Mouse (Mus musculus) retina, postnatal 7 days (tissue): ENCODE measurements around the gene Yes1.
"Not testable (repeated sequence)": the region's sequence is repeated elsewhere in the genome, so short reads cannot be mapped to it uniquely, and the experiment has no call there.

Experiments
- DNase-seq: peaks from one replicate; pipeline ENCODE4 v3.0.0-alpha.2; 2012; ENCODE audit warnings: low read depth, low spot score

Gene Yes1

GRCm38 (mm10) chr5:32706226-32706780, 95.3 kb downstream of the Yes1 start:
- DNase-seq = no peak

- DNase-seq = no peak
Measured at GRCm38 (mm10) chr5:32711485-32711884, 100.5 kb downstream of the Yes1 start.

- DNase-seq = no peak
Measured at GRCm38 (mm10) chr5:32712221-32713041, 101.5 kb downstream of the Yes1 start.

- DNase-seq = no peak
Measured at GRCm38 (mm10) chr5:32713042-32713702, 102.2 kb downstream of the Yes1 start.

GRCm38 (mm10) chr5:32713703-32714467, 102.9 kb downstream of the Yes1 start:
- peak; percentile 95 for DNase-seq

DNA sequence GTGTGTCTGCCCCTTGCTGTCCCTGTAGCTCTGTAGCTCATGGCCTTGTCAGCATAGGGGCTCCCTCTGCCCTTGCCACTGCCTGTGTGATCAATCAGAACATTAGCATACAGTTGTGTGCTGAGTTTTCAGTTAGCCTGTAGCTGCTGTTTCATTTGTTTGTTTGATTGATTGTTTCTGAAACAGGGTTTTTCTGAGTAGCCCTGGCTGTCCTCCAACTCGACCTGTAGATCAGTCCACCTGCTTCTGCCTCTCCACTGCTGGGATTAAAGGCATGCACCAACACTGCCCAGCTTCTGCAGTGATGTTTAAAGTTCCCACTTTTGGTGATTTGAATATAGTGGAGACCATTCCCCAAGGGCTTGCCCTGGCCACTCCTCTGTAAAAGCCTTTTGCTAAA, 106.8 kb downstream of the Yes1 start:
- DNase-seq = no peak

GRCm38 (mm10) chr5:32718916-32719315, 107.9 kb downstream of the Yes1 start:
- DNase-seq = no peak

- DNase-seq = no peak
Measured at GRCm38 (mm10) chr5:32720416-32720815, 109.4 kb downstream of the Yes1 start.

DNA sequence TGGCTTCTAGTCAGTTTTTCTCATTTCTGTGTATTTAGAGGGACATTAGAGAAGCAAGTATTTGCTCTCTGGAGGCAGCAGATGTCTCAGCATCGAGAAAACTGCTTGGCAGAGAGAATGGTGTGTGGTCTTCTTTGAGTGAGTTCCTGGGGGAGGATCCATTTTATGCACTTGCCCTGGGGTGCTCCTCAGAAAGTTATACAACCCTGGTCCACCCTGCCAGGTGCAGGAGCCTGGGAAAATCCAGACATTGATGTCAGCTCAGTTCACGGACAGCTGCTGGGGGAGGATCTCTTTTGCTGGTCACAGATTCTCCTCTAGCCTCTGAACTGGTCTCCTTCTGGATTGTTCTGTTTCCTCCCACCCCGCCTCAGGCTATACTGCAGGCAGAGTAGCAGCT, 110.3 kb downstream of the Yes1 start:
- DNase-seq = no peak

DNA sequence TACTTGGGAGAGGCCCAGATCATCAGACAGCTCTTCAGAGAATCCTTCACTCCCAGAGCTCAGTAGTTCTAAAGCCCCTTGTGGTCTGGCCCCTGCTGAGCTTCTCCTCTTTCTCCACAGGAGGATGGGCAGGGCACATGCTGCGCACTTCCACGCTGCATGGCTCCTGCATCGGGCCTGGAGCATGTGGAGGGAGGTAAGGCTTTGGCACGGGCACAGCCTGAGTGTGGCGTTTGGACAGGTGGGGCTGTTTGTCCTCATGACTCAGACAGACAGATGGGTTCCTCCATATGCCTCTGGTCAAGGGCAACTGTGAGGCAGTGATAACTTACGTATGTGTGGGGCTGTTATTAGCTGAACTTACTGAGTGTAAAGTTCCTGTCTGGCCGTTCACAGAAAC, 111.3 kb downstream of the Yes1 start:
- DNase-seq = no peak

GRCm38 (mm10) chr5:32722711-32723110, 111.7 kb downstream of the Yes1 start:
- DNase-seq = not testable (repeated sequence)

DNA sequence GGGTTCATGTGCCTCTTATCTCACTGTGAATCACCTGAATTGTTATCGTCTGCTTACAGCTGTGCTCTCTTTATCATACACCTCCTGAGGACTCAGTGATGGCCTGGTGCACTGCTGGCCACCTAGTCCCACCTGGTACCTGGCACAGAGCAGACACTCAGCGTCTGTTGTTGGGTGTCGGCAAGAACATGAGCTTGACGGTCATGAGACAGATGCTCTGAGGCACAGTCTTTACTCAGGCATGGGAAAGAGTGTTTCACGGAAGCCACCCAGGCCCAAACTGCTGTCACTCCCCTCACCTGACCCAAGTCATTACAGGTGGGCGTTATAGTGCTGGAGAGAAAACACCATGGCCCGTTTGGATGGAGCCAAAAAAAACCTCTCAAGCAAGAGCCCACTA, 113.0 kb downstream of the Yes1 start:
- no peak for DNase-seq

DNA sequence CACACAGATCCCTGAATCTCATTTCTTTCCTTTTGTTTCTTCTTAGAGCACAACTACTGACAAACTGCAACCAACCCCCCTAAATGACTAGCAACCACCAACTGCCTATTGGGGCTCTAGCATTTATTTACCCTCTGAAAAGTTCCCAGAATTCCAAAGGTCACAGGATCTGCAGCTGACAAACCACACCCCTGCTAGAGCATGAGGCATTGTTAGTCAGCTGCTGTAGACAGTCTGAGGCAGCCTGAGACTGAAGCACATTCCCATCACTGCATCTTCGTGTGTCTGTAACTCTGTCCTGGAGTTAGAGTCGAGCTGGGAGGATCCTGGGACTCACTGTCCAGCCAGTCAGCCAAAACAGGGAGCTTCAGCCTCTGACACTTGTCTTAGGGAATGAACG, 114.4 kb downstream of the Yes1 start:
- DNase-seq = not testable (repeated sequence)

GRCm38 (mm10) chr5:32728300-32728699, 117.3 kb downstream of the Yes1 start:
- DNase-seq = no peak

- DNase-seq = no peak
Measured at GRCm38 (mm10) chr5:32728851-32729250, 117.9 kb downstream of the Yes1 start.

GRCm38 (mm10) chr5:32733892-32734291, 122.9 kb downstream of the Yes1 start:
- not testable (repeated sequence) for DNase-seq

DNA sequence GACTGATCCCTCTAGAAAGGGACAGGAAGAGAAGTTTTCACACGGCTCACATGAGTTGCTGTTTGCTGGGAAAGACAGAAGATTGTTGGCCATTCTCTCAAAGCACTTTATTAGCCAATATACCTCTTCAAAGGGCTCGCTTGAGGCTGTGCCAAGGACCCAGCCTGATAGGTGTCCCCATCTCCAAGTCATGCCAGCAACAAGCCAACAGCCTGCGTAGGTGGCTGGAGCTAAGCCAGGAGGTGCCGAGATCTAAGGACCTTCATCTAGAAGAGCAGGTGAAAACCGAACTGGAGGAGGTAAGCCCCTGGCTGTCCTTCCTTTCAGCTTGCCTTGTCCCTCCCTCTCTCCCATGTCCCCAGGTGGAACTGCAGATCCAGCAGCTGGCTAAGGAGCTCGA, 124.8 kb downstream of the Yes1 start:
- no peak for DNase-seq
